Mouse (Mus musculus) hindbrain, embryonic 16.5 days (tissue): ENCODE data around the gene Adig. TPM values are rescaled to one million over a fixed set of nuclear protein-coding genes. Genes with fewer than 3 reads are reported as not detected.
A peak's percentile ranks its signal among the peaks of the same experiment; 100 is the strongest.

Experiments used
- ATAC-seq: fragments of 200-750 bp; cut with Nextera tagmentation; 2 replicates; pipeline ENCODE4 v1.8.0; 2017; ENCODE audit warnings: moderate TSS enrichment, moderate library complexity
- H3K27ac ChIP-seq: fragments of 300-500 bp; sonication (generic); 2 replicates; pipeline ENCODE4 v1.5.1; 2014; ENCODE audit warnings: low read depth, mild to moderate bottlenecking, control low read depth, low read length, moderate library complexity
- H3K27me3 ChIP-seq: fragments of 300-500 bp; sonication (generic); replicated peaks from 2 replicates; pipeline ENCODE4 v1.6.1; 2014; ENCODE audit warnings: low read length; ENCODE audit not compliant: control insufficient read depth, insufficient read depth
- H3K36me3 ChIP-seq: fragments of 300-500 bp; sonication (generic); 2 replicates; pipeline ENCODE4 v1.6.1; 2014; ENCODE audit warnings: mild to moderate bottlenecking, low read length, moderate library complexity, mixed read lengths; ENCODE audit not compliant: control insufficient read depth, insufficient read depth
- H3K4me1 ChIP-seq: fragments of 300-500 bp; sonication (generic); 2 replicates; pipeline ENCODE4 v1.6.1; 2014; ENCODE audit warnings: low read depth, low read length; ENCODE audit not compliant: control insufficient read depth, insufficient read depth
- H3K4me2 ChIP-seq: fragments of 300-500 bp; sonication (generic); 2 replicates; pipeline ENCODE4 v1.6.1; 2014; ENCODE audit warnings: mild to moderate bottlenecking, low read length, control low read depth, moderate library complexity
- H3K4me3 ChIP-seq: fragments of 300-500 bp; sonication (generic); 2 replicates; pipeline ENCODE4 v1.5.1; 2014; ENCODE audit warnings: mild to moderate bottlenecking, low read length, control low read depth, moderate library complexity
- H3K9ac ChIP-seq: fragments of 300-500 bp; sonication (generic); 2 replicates; pipeline ENCODE4 v1.6.1; 2014; ENCODE audit warnings: low read depth, mild to moderate bottlenecking, control low read depth, low read length, moderate library complexity
- H3K9me3 ChIP-seq: fragments of 300-500 bp; sonication (generic); 2 replicates; pipeline ENCODE4 v1.6.1; 2014; ENCODE audit warnings: mild to moderate bottlenecking, low read length, moderate library complexity; ENCODE audit not compliant: control insufficient read depth
- WGBS: fragments of 180-500 bp; shearing (Covaris S2); extraction: QIAGEN DNeasy Blood & Tissue Kit; methylation state at CpG from one replicate; pipeline ENCODE4 v1.1.7; 2014; 5-methylcytosine and 5-hydroxymethylcytosine counted together
- polyA plus RNA-seq: library from polyadenylated mRNA; unstranded; fragments of >200 nt; fragmentation: Nextera tagmentation; extraction: Ambion mirVana; gene quantifications from 2 replicates; pipeline ENCODE4 v1.2.1, GENCODE M21; 2015

Adig gene
- polyA plus RNA-seq, 1 experiment from 2014 or later: not detected

DNA sequence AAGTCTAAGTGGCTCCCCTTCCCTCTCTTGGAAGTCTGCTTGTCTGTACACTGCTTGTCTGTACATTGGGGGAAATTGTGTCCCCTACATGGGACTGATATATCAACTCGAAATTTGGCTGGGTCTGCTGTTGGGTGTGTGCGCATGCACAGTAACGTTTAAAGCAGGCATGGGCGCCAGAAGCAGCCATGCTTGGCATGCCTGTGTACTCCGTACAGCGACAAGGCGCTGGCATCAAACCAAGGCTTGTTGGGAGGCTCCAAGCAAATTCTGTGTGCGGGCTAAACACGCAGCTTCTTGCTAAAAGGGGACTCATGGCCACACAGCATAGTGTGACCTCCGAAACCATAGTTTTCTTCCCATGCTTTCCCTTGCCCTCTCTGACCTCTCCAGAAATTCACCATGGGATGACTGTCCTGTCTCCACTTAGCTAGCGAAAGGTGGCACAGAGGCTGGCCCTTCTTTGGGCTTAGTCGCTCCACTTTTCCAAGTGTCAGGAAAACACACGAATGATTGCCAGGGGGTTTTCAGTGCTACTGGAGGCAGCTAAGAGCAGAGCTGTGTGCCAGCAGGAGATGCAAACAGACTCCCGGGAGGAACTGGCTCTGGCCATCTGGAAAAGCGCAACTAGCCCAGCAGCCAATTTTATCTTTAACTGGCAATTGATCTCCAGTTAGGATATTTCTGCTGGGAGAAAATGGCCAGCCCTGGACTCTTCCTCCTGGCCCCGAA is 21.9 kb downstream of the Adig start:
- WGBS: 65% methylated on average over 16 of the region's 16 CpGs
- no peak overlapping the region for H3K9ac ChIP-seq
- no peaks in the 10 kb centered on the region for H3K4me1 ChIP-seq
- no peak overlapping the region for H3K27ac ChIP-seq
- no peak overlapping the region for H3K4me2 ChIP-seq
- no peaks in the 10 kb centered on the region for H3K27me3 ChIP-seq
- ATAC-seq: no peak
- H3K36me3 ChIP-seq: no peaks in the 10 kb centered on the region
- no peaks in the 10 kb centered on the region for H3K9me3 ChIP-seq
- no peak overlapping the region for H3K4me3 ChIP-seq

- 11% methylated on average over 4 of the region's 4 CpGs for WGBS
- no peaks in the 10 kb centered on the region for H3K4me1 ChIP-seq
- peak; percentile 79 for ATAC-seq
These were observed 31.7 kb downstream of the Adig start for GRCm38 (mm10) chr2:158534090-158534489.

DNA sequence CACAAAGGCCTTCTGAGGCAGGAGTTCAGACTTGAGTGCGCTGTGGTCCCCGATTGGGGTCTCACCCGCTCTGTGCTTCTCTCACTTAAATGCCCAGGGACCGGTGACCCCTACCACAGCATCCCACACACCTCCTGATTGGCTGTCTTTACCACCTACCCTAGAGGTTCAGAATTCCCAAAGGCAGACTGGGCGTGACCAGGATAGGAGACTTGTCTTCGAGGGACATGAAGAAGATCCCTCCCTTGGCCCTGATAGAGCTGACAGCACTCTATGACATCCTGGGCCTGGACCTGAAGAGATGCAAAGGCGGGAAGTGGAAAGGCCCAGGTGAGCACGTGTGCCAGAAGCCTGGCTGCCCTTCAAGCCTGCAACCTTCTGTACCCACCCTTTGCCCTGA is 32.1 kb downstream of the Adig start:
- WGBS: 78% methylated on average over 8 of the region's 8 CpGs
- 0 out of 2 replicates have a peak, but pooled peaks have one; percentile 24 for ATAC-seq

More at GRCm38 (mm10) chr2:158534090-158534489, 31.7 kb downstream of the Adig start:
- Histone ChIP-seq H3K9ac (no peak overlapping the region), H3K4me3 (no peak overlapping the region), H3K4me2 (no peak overlapping the region), H3K9me3 (no peaks in the 10 kb centered on the region), H3K27ac (no peak overlapping the region), H3K27me3 (no peaks in the 10 kb centered on the region), H3K36me3 (no peaks in the 10 kb centered on the region)

DNA sequence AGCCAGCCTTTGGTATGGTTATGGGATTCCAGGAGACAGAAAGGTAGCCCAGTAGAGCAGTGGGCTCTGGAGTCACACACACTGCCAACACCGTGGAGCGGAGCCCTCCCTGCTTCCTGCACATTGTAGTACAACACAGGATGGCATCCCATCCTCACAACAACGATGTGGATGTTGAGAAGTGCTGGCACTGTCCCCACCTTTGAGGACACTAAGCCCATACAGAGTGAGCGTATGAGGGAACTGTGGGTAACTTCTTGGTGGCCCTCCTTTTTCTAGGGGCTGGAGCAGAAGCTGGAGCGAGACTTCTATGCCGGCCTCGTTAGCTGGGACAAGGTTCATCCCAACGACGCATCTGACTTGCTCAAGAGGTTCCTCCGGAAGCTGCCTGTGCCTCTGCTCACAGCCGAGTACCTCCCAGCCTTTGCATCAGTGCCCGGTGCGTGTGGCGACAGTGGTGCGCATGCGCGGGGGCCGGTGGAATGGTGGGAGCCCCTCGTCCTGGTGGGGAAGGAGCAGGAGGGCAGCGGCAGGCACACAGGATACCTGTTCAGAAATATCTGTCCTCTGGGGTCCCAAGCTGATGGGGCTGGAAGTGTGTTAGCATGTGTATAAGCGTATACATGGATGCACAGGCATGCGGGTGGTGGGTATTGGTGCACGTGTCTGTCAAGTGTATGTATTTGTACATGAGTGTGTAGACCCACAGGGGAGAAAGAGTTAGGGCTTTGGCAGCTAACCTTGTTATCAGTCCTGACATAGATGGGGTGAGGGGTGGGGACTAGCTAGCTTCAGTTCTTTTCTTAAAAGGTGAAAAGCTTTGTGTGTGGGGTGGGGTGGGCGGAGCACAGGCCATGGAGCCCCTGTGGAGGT is 37.3 kb downstream of the Adig start:
- H3K9ac ChIP-seq: peak overlapping the region; percentile 51

More for the DNA sequence above, 32.1 kb downstream of the Adig start:
- no peak overlapping the region for H3K27ac ChIP-seq
- no peaks in the 10 kb centered on the region for H3K9me3 ChIP-seq
- no peaks in the 10 kb centered on the region for H3K36me3 ChIP-seq
- H3K27me3 ChIP-seq: no peaks in the 10 kb centered on the region
- no peak overlapping the region for H3K9ac ChIP-seq
- H3K4me1 ChIP-seq: no peaks in the 10 kb centered on the region
- no peak overlapping the region for H3K4me3 ChIP-seq
- no peak overlapping the region for H3K4me2 ChIP-seq

GRCm38 (mm10) chr2:158541286-158541685 is 38.9 kb downstream of the Adig start:
- no peaks in the 10 kb centered on the region for H3K27me3 ChIP-seq
- no peak overlapping the region for H3K27ac ChIP-seq
- H3K4me3 ChIP-seq: no peak overlapping the region
- no peak overlapping the region for H3K9ac ChIP-seq
- H3K9me3 ChIP-seq: no peaks in the 10 kb centered on the region
- H3K36me3 ChIP-seq: no peaks in the 10 kb centered on the region
- no peaks in the 10 kb centered on the region for H3K4me1 ChIP-seq
- no peak overlapping the region for H3K4me2 ChIP-seq
- no peak for ATAC-seq
- 57% methylated on average over 4 of the region's 4 CpGs for WGBS

More for the DNA sequence above, 37.3 kb downstream of the Adig start:
- Histone ChIP-seq H3K27me3 (no peaks in the 10 kb centered on the region), H3K9me3 (no peaks in the 10 kb centered on the region), H3K4me3 (peak overlapping the region; percentile 28), H3K27ac (no peak overlapping the region), H3K4me2 (peak overlapping the region; percentile 56), H3K4me1 (no peaks in the 10 kb centered on the region), H3K36me3 (no peaks in the 10 kb centered on the region)
- ATAC-seq: peak; percentile 76
- 48% methylated on average over 24 of the region's 24 CpGs for WGBS

- H3K27ac ChIP-seq: no peak overlapping the region
- ATAC-seq: no peak
- 75% methylated on average over 2 of the region's 2 CpGs for WGBS
These were observed 42.9 kb downstream of the Adig start for GRCm38 (mm10) chr2:158545266-158545665.

GRCm38 (mm10) chr2:158546751-158547150 is 44.3 kb downstream of the Adig start:
- Histone ChIP-seq H3K4me2 (peak overlapping the region; percentile 38; the same call in 1 of the 2 replicates), H3K36me3 (no peaks in the 10 kb centered on the region), H3K27me3 (0 out of 2 replicates have a peak, but pooled peaks cover 4% of the 10 kb centered on the region), H3K9ac (peak overlapping the region; percentile 56), H3K9me3 (no peaks in the 10 kb centered on the region), H3K27ac (no peak overlapping the region), H3K4me3 (no peak overlapping the region), H3K4me1 (no peaks in the 10 kb centered on the region; the same call in 1 of the 2 replicates)
- ATAC-seq: peak; percentile 75
- 4% methylated on average over 17 of the region's 17 CpGs for WGBS

More at GRCm38 (mm10) chr2:158545266-158545665, 42.9 kb downstream of the Adig start:
- Histone ChIP-seq H3K4me1 (no peaks in the 10 kb centered on the region; the same call in 1 of the 2 replicates), H3K9ac (no peak overlapping the region), H3K9me3 (no peaks in the 10 kb centered on the region), H3K27me3 (no peaks in the 10 kb centered on the region), H3K4me3 (no peak overlapping the region), H3K4me2 (no peak overlapping the region), H3K36me3 (no peaks in the 10 kb centered on the region)

DNA sequence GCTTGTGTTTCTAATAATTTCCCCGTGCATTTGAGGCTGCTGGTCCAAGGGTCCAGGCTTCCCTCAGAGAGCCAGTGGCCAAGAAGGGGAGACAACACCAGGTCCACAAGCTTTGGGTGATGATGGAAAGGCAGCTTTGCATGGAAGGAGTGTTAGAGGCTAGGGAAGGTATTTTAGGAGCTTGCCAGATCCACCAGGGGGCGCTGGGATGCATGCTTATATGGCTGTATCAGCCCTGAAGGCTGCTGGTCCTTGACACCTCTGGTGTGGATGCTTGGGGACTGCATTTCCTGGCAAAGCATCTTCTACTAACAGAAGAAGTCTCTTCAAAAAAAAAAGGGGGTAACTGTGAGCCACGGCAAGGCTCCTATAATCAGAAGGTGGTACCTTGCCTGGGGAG is 47.7 kb downstream of the Adig start:
- no peaks in the 10 kb centered on the region for H3K36me3 ChIP-seq
- no peak overlapping the region for H3K9ac ChIP-seq
- H3K4me1 ChIP-seq: no peaks in the 10 kb centered on the region; the same call in none of the 2 replicates
- no peak overlapping the region for H3K27ac ChIP-seq
- WGBS: 2% methylated on average over 3 of the region's 3 CpGs
- H3K4me3 ChIP-seq: no peak overlapping the region
- peaks cover 6% of the 10 kb centered on the region; the same call in 1 of the 2 replicates for H3K27me3 ChIP-seq
- no peaks in the 10 kb centered on the region for H3K9me3 ChIP-seq
- H3K4me2 ChIP-seq: no peak overlapping the region
- ATAC-seq: no peak

DNA sequence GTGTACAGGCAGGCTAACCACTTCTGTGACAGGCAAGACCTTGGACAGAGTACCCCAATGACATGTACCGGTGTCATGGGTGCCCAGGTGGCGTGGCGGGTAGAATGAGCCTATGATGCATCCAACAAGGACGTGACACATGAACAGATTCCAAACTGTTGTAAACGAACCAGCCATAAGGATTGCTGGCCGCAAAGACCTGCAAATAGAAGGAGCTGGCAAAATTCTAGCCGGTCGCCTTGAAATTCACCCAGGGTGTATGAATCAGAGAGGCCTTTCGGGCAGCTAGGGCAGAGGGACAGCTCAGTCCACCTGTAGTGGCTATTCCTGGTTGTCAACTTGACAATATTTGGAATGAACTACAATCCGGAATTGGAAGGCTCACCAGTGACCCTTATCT is 52.0 kb downstream of the Adig start:
- H3K9ac ChIP-seq: no peak overlapping the region
- no peak overlapping the region for H3K4me2 ChIP-seq
- ATAC-seq: no peak
- no peaks in the 10 kb centered on the region for H3K36me3 ChIP-seq
- WGBS: 25% methylated on average over 10 of the region's 10 CpGs
- no peaks in the 10 kb centered on the region for H3K9me3 ChIP-seq
- H3K27me3 ChIP-seq: peaks cover 6% of the 10 kb centered on the region; the same call in 1 of the 2 replicates
- H3K27ac ChIP-seq: no peak overlapping the region
- H3K4me3 ChIP-seq: no peak overlapping the region
- H3K4me1 ChIP-seq: peaks cover 9% of the 10 kb centered on the region
